Mouse (Mus musculus) lung, postnatal 4 days (tissue): Measurements from ENCODE around the gene Ubac1.

Experiments
- DNase-seq, 2 experiments: peaks; one replicate each; pipeline ENCODE4 v3.0.0; 2021

The Ubac1 gene

GRCm38 (mm10) chr2:26022626-26023025, 1.1 kb upstream of the Ubac1 start:
- no peak for DNase-seq

GRCm38 (mm10) chr2:26022258-26022565, 665 bp upstream of the Ubac1 start:
- no peak for DNase-seq

GRCm38 (mm10) chr2:26020714-26021560, 610 bp downstream of the Ubac1 start:
- peak; percentile 48 to 59 for DNase-seq

- no peak for DNase-seq
Observed at GRCm38 (mm10) chr2:26019923-26020322, 1.6 kb downstream of the Ubac1 start.

- DNase-seq, result no peak
Observed at GRCm38 (mm10) chr2:26017326-26017725, 4.2 kb downstream of the Ubac1 start.

- DNase-seq, result no peak
Observed at GRCm38 (mm10) chr2:26013674-26014073, 7.9 kb downstream of the Ubac1 start.

- no peak for DNase-seq
Observed at GRCm38 (mm10) chr2:26011420-26011819, 10.1 kb downstream of the Ubac1 start.

- DNase-seq, result no peak
Observed at GRCm38 (mm10) chr2:26002001-26002400, 19.5 kb downstream of the Ubac1 start.

- no peak for DNase-seq
Observed at GRCm38 (mm10) chr2:26001136-26001535, 20.4 kb downstream of the Ubac1 start.

GRCm38 (mm10) chr2:25997716-25998115, 23.8 kb downstream of the Ubac1 start:
- no peak for DNase-seq

GRCm38 (mm10) chr2:25994791-25995190, 26.8 kb downstream of the Ubac1 start:
- no peak for DNase-seq

GRCm38 (mm10) chr2:25992285-25992684, 29.3 kb downstream of the Ubac1 start:
- DNase-seq, result no peak

- DNase-seq, result no peak
Observed at GRCm38 (mm10) chr2:25989651-25990050, 31.9 kb downstream of the Ubac1 start.

GRCm38 (mm10) chr2:25987817-25988216, 33.7 kb downstream of the Ubac1 start:
- DNase-seq, result no peak

- DNase-seq, result no peak
Observed at GRCm38 (mm10) chr2:25986601-25987000, 34.9 kb downstream of the Ubac1 start.

GRCm38 (mm10) chr2:25983159-25983907, 38.2 kb downstream of the Ubac1 start, which contains the start of gene Camsap1:
Gene Camsap1 (minus strand): TSS chr2:25983282.
- peak; percentile 100 for DNase-seq

- peak in 1 of 2 experiments; percentile 52 for DNase-seq
Observed at GRCm38 (mm10) chr2:25982426-25983091, 39.0 kb downstream of the Ubac1 start.

- peak; percentile 31 to 53 for DNase-seq
Observed at GRCm38 (mm10) chr2:25982052-25982425, 39.5 kb downstream of the Ubac1 start.

GRCm38 (mm10) chr2:25978997-25979396, 42.5 kb downstream of the Ubac1 start:
- no peak for DNase-seq

- DNase-seq, result no peak
Observed at GRCm38 (mm10) chr2:25977587-25978239, 43.8 kb downstream of the Ubac1 start.

- DNase-seq, result no peak
Observed at GRCm38 (mm10) chr2:25975141-25975770, 46.3 kb downstream of the Ubac1 start.

GRCm38 (mm10) chr2:25970426-25970825, 51.1 kb downstream of the Ubac1 start:
- no peak for DNase-seq

GRCm38 (mm10) chr2:25969319-25969718, 52.2 kb downstream of the Ubac1 start:
- DNase-seq, result peak in 1 of 2 experiments; percentile 51
